Mouse (Mus musculus) neutrophil, adult 5-6 weeks (primary cell): ENCODE data around the gene Olfr935. TPM values are rescaled to one million over a fixed set of nuclear protein-coding genes. Genes with fewer than 3 reads are reported as not detected.

Experiments used
- ATAC-seq: fragments of 151-379, 151-347 bp; 2 replicates; pipeline ENCODE4 v1.8.0; 2017; ENCODE audit warnings: mild to moderate bottlenecking, moderate TSS enrichment; ENCODE audit not compliant: insufficient number of reproducible peaks, poor library complexity, low FRiP score, severe bottlenecking; ENCODE audit errors: extremely low read depth
- total RNA-seq: library from RNA; stranded (forward); fragments of 200-1000 nt; gene quantifications from 2 replicates; pipeline ENCODE4 v1.2.3, GENCODE M21; 2017

The Olfr935 gene
- not detected in 2 replicates for total RNA-seq

- ATAC-seq, result no peak
These were observed at the start of gene Olfr935 for GRCm38 (mm10) chr9:38999583-38999982. TSS of gene Olfr935 (minus strand) at chr9:38999683.

GRCm38 (mm10) chr9:39023277-39023676 lies 23.8 kb upstream of the Olfr935 start, which contains the start of gene Olfr146:
TSS of gene Olfr146 (minus strand) at chr9:39023377.
- ATAC-seq, result no peak

- no peak for ATAC-seq
These were observed 11.3 kb downstream of the Olfr935 start, which contains the start of gene Olfr934 for GRCm38 (mm10) chr9:38988215-38988614. TSS of gene Olfr934 (minus strand) at chr9:38988315.

- ATAC-seq, result no peak
These were observed 27.5 kb downstream of the Olfr935 start, which contains the start of gene Olfr933 for GRCm38 (mm10) chr9:38972013-38972412. TSS of gene Olfr933 (plus strand) at chr9:38972313.

GRCm38 (mm10) chr9:38954124-38954416 lies 45.4 kb downstream of the Olfr935 start:
- ATAC-seq, result no peak

GRCm38 (mm10) chr9:38953401-38954123 lies 45.9 kb downstream of the Olfr935 start:
- no peak for ATAC-seq

Other genes with a start within 250 kb of the Olfr935 start
- gene Olfr920, start 247.4 kb downstream of the Olfr935 start, total RNA-seq, result 0.12 TPM in 2 replicates
- not detected in 2 replicates for gene Olfr921, start 226.6 kb downstream of the Olfr935 start, total RNA-seq
- gene Olfr922, start 185.1 kb downstream of the Olfr935 start, total RNA-seq, result not detected in 2 replicates
- not detected in 2 replicates for gene Olfr923, start 173.1 kb downstream of the Olfr935 start, total RNA-seq
- gene Olfr924, start 155.2 kb downstream of the Olfr935 start, total RNA-seq, result not detected in 2 replicates
- not detected in 2 replicates for gene Olfr26, start 144.6 kb downstream of the Olfr935 start, total RNA-seq
- gene Olfr926, start 122.6 kb downstream of the Olfr935 start, total RNA-seq, result not detected in 2 replicates
- not detected in 2 replicates for gene Olfr930, start 69.9 kb downstream of the Olfr935 start, total RNA-seq
- gene Olfr933, start 27.4 kb downstream of the Olfr935 start, total RNA-seq, result not detected in 2 replicates
- not detected in 2 replicates for gene Olfr934, start 11.4 kb downstream of the Olfr935 start, total RNA-seq
- gene Olfr146, start 23.7 kb upstream of the Olfr935 start, total RNA-seq, result 0.35 TPM in 1 of 2 replicates, not detected in the other
- gene Olfr937, start 65.3 kb upstream of the Olfr935 start, total RNA-seq, result not detected in 2 replicates
- not detected in 2 replicates for gene Olfr938, start 79.2 kb upstream of the Olfr935 start, total RNA-seq
- 0.74 TPM in 1 of 2 replicates, not detected in the other for gene Olfr27, start 128.4 kb upstream of the Olfr935 start, total RNA-seq
- gene Olfr943, start 166.6 kb upstream of the Olfr935 start, total RNA-seq, result 0.12 TPM in 1 of 2 replicates, not detected in the other
- gene Olfr944, start 202.2 kb upstream of the Olfr935 start, total RNA-seq, result not detected in 2 replicates